Mouse (Mus musculus) c-Kit-positive CD71-negative TER-119-negative erythroid progenitor cells, embryonic 14.5 days (primary cell): ENCODE results near the gene 1700013G24Rik.
A peak's percentile ranks its signal among the peaks of the same experiment; 100 is the strongest.

ENCODE experiments used
- DNase-seq: peaks from one replicate; pipeline ENCODE4 v3.0.0-alpha.2; 2013; ENCODE audit warnings: low read depth

1700013G24Rik gene

DNA sequence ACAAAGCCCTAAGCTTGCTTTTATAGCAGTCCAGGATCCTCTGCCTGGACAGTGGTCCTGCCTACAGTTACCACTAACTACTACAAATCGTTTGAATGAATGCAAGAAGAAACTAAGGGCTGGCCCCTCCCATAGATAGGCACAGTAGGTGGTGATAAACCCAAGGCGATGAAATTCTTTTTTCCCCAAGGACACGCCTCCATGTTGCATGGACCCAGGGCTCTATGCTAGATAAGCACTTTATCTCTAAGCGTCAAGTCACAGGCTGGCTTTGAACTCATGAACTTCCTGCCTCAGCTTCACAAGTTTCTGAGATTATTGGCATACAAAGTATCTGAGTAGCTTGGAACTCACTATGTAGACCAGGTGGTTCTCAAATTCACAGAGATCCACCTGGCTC lies 4.2 kb downstream of the 1700013G24Rik start:
- no peak for DNase-seq

DNA sequence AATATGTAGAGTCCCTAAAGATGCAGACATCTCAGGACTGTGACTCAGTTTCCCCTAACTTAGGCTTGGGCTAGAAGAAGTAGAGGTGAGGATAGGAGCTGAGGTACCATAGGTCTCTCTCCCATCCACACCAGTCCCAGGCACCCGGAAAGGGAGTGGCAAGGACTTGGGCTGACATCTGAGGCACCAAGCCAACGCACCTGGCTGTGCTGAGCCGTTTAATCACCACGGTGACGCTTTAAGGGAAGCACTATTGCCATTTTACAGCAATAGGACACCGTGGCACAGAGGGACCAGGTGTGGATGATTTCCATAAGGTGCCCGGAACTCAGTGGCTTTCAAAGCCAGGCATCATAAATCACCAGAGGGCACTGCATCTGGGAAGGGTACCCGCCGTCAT lies 5.2 kb downstream of the 1700013G24Rik start:
- DNase-seq, result no peak

DNA sequence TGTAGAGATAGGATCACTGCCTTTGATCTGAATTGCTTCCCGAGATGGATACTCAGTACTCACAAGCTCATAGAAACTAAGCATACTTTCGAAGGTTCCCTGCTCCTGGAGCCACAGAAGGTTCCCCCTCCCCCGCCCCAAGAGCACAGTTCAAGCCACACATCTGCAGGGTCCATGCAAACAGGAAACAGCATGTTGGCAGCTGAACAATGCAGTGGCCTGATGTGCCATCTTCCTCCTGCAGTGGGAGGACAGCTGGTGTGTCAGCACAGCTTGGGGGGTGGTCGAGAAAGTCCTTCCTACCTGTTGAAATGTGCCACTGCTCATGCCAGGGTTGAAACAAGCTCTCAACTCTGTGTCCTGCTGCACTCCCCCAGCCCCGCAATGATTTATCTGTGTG lies 5.8 kb downstream of the 1700013G24Rik start:
- no peak for DNase-seq

DNA sequence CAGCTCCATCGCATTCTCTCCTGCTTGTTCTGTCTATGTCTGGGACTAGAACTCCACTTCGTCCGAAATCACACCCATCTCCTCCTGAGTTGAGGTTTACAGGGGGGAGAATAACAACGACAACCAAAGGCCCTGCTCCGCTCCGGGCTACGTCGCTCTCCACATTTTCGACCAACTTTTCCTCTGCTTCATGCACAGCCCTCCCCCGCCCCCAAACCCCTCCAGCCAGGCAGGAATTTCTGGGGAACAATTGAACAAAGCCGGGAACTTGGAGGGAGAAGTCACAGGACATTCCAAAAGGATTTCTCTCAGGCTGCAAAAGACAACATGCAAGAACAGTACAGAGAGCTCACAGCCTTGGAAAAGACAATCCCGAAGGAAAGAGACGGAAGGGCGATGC lies 7.6 kb downstream of the 1700013G24Rik start:
- DNase-seq, result no peak

DNA sequence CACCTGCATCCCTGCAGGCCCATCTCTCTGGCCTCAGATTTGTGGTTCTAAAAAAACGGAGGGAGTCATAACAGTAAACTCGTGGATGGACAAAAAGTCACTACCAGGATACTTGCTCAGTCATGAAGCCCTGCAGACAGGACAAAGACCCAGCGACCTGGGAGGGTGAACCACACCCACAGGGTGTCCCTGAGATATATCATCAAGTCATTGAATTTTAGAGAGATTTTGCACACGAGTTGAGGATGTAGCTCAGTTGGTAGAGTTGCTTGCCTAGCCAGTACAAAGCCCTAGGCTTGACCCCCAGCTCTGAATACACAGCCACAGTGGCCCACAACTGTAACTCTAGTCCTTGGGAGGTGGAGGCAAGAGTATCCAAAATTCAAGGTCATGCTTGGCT lies 8.1 kb downstream of the 1700013G24Rik start:
- DNase-seq, result no peak

DNA sequence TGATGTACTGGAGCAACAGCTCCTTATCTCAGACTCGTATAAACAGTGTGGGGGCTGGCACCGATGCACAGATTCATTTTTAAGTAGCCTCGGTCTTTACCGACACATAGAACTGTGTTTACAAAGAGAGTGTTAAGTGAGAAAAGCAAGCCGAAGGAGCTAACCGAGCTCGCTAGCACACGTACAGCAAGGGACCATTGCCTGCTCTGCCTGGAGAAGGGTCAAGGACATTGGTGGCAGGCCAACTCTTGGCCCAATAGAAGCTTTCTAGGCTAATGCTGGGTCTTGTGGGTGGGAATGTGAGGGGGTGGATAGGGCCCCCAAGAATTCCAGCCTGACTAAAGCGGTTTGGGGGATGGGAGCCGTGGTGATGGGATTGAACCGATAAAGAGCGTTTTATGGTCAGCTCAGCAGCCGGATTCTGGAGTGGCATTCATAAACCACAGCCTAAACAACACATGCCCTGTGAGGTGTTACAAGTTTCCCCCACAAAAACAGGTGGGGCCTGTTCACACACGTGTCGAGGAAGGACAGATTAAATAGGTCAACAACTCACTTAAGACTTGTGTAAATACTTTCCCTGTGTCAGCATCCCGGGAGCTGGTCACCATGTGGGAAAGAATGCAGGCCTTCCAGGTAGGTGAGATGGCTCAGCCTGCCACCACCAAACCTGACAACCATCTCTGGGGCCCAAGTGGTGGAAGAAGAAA lies 9.1 kb downstream of the 1700013G24Rik start:
- no peak for DNase-seq

DNA sequence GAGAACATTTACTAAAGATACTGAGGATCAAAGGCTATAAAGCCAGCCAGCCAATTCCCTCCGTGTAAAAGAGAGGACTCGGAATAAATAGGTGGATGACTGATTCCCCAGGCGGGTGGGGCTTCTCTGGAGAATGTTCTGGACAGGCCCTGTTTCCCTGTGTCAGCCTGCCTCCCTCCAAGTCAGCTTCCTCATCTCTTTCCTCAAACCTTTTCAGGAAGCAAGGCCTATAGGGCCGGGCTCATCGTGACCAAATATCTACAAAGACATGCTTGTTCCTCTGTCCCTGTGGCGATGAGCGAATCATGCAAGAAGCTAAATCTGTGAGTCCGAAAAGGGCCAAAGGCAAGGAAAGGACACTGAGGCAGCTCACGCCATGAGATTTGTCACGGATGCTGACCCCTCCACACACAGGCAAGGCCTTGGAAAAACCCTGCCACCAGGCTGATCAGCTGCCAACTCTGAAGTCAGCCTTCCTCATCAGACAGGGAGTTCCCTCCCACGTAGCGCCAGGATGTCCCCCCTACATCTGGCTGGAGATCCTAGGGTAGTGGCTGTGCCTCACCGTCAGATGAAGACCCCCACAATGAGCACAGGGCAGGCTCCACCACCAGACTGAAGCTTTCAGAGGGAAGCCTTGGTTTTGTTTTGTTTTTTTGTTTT lies 12.2 kb downstream of the 1700013G24Rik start:
- DNase-seq, result no peak

DNA sequence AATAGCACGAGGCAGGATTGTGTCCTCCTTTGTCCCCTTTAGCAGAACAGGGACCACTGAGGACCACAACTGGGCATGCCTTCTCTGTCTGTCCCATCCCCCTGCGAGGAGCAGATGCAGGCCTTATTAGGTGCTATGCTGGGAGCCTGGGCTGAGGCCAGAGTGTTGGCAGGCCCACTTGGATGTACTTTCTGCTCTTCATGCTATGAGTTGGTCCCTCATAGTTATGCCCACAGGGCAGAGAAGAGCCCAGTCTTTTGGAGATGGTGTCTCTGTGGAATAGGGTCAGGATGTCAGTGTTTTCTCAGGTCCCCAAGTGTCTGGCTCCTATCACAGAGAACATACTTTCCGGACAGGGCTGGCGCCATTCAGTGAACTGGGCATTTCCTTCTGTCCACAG lies 13.9 kb downstream of the 1700013G24Rik start:
- no peak for DNase-seq

DNA sequence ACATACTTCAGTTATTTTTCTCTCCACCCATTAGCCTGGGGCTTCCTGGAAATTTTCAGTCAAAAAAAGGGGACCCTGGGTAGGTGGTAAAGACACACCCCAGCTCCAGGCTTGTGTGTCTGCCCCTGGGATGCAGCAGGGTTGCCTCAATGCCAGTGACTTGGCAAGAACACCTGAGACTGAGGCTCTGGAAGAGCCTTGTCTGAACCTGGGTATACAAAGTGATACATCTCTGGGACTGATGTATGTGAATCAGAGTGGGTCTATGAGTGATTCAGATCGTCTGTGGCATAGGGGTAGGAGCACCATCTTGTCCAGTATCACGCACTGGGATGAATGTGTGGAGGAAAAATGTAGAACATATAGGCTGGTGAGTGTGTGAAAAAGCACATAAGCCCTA lies 14.4 kb downstream of the 1700013G24Rik start:
- DNase-seq, result no peak

DNA sequence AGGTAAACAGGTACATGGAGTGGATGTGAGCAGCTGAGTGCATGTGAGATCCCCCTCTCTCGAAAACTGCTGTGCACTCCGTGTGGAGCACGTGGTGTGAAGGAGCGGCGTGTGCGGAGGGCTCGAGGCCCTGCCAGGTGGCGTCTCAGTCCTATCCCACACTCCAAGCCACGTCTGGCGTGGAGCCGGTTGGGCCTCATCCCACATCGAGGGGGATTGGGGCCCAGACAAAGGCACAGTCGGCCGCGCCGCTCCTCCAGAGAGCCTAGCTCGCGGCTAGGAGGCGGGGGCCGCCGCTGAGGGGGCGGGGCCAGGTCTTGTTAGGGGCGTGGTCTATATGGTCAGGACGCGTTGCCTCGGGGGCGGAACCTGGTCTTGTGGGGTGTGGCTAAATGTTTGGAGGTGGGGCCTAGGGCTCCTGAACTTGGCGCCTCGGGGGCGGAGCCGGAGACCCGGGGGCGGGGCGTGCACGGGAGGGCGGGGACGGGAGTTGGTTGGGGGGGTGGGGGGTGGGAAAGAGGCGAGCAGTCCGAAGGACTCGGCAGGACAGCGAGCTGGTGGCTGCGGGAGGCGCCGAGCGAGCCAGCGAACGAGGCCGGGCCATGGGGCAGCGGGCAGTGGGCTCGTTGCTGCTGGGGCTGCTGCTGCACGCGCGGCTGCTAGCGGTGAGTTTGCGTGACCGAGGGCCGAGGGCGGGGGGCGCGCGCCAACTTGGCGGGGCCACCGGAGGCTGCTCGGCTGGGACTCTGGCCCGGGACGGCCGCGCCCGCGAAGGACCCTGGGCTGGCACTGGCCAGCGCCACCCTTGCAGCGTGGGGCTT lies 15.4 kb downstream of the 1700013G24Rik start, which contains the start of gene Hspg2:
Gene Hspg2 (plus strand): TSS at position 510 of the 821 bp plus-strand sequence.
- peak; percentile 92 for DNase-seq

DNA sequence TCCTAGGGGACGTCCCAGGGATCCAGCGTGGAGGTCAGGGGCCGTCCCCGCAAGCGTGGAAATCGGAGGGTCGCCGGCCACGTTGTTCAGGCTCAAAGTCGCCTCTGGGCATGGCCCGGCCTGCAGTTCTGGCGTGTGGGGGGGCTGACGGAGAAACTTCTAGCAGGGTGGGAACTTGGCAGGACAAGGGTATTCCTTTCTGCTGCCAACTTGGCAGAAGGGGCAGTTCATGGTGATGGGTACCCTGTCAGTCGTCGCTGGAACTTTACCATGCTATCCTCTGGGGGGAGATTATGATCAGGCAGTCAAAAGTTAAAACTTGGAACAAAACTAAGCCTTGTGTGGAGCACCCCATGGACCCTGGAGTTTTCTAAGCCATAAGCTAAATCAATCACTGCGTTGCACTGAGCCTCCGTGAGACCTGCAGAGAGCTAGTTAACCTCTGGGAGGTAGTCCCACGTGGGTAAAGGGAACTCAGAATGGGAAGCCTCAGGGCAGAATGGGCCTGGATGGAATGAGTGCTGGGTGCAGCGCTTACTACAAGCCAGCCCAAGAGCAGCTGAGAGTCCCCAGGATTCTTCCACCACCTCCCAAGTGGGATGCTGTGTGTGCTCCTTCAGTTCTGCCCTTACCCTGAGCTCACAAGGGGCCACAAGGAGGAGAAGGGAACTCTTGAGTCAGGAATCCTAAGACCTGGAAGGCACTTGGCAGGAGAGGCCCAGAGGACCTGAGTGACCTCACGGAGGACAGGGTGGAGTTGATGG lies 16.2 kb downstream of the 1700013G24Rik start:
- DNase-seq, result no peak

DNA sequence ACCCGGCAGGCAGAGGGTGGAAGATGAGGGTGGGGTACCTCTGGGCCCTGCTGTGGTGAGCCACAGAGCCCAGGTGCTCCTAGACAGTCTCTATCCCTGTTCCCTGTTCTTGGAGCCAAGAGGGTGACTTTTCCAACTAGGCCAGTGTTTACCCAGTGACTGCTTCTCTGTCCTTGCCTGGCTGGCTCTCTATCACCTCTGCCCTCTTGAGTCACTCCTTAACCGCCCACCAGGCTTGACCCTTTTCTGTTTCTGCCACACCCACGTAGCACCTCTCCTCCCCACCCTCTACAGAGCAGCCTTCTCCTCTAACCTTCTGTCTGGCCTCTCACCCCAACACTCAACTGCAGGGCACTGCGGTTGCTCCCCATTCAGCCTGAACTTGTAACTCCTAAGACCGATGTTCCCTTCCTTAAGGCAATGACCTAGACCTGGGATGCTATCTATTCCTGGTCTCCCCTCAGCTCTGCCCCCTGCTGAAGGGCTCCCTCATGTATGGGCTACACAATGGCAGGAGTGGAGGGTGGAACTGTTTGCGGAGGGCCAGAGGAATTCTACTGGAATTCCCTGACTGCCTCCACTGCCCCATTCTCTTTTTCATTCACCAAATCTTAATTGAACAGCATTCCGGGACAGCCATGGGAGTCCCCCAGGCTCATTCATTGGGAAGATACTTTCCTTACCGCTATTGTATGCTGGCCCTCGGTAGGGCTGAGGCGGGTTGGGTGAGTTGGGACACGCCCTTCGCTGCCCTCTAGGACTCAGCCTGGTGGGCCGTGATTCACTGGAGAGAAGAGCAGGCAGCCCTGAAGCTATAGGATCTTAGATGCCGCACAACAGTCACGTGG lies 17.0 kb downstream of the 1700013G24Rik start:
- DNase-seq, result no peak

DNA sequence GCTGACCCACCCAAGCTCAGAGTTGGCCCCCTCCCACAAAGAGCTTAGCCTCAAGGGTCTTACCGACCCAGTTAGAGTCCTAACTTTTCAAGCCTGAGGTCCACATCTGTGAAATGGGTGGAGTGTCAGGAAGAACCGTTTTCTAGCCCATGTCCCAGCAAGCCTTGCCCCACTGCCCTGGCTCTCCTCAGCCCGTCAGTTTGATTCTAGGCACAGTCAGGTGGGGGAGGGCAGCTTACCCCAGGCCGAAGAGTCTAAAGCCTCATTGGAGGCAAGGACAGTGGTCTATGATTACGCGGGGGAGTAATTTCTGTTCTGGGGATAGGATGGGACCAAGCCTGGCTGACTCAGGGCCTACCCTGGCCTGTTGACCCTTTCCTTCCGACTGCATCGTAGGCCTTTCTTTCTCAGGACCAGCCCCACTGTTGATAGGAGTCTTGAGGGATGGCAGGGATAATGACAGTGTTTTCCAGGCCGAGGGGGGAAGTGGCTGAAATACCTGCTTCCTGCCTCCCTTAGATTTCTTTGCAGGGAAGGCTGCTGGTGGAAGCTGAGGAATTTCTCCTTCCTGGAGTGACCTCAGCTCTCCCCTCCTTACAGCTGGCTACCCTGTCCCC lies 17.7 kb downstream of the 1700013G24Rik start:
- no peak for DNase-seq

DNA sequence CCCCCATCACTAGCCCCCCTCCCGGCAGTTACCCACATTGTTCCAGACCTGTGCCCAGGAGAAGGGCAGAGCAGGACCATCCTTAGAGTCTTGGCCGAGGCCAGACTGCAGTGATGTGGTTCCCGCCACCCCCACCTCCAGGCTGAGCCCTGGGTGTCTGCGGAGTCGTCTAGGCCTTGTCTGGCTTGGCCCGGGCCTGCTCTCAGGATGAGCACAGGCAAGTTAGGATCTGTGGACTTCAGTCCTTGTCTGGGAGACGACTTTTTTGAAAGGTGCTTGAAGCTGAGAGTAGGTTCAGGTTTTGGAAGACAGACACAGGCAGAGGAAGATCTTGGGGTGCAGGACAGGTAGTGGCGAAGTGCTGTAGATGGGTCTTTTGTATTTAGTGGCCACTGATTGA lies 18.2 kb downstream of the 1700013G24Rik start:
- no peak for DNase-seq

DNA sequence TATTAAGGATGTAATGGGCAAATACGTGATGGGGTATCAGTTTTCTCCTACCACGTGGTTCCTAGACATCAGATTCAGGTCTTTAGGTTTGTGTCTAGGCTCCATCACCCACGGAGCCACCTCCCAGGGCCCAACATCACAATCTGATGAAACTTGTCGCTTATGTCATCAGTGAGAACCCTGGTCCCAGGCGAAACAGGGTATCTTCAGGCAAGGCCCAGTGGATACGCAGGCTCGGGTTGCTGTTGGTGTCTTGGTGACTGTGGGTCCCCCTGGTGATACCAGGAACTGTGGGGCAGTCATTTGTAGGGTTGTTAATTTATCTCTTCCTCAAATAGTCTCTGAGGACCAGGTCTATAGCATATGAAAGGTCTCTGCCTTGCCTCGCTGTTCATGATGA lies 20.2 kb downstream of the 1700013G24Rik start:
- no peak for DNase-seq

DNA sequence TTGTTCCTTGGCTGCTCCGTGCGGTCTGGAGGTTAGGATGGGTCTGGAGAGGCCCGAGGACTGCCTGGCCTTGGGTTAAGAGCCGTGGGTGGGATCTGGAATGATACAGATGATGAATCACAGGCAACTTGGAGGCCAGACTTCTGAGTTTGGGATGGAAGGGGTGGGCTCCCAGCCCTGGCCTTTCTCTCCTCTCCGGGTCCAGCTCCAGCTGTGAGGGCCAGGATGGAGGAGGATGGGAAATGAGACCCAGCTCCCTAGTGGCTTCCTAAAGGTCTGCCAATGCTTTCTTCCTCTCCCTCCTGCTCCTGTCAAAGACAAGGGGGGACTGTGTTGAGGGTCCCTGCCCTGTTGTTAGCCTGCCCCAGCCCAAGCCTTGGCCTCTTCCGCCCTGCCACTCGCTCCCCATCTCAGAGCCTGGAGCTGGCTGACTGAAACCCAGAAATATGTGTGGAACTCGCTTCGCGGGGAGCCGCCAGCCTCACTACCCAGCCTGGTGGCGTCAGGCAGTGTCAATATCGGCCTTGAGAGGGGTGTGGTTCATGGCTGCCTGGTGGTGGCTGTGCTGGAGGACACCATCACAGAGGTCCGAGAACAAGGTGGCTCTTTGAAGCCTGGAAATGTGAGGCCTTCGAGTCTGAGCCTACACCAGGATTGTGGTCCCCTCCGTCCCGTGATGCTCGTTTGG lies 20.8 kb downstream of the 1700013G24Rik start:
- DNase-seq, result no peak

DNA sequence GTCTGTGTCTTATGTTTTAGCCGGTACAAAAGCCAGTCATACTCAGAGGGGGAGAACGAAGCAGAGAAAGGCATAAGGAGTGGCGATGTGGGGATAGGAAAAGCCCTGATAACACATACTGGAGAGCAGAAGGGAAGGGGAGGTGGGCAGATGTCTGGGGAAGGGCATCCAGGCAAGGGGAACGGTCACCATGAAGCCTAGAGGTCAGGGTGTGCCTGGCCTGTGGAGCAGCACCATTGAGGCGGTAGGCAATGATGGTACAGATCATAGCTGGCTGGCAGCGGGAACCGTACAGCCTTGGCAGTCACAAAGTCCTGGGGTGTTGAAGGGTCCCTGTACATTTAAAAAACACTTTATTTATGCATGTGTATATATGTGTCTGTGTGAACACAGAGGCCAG lies 21.6 kb downstream of the 1700013G24Rik start:
- DNase-seq, result no peak

DNA sequence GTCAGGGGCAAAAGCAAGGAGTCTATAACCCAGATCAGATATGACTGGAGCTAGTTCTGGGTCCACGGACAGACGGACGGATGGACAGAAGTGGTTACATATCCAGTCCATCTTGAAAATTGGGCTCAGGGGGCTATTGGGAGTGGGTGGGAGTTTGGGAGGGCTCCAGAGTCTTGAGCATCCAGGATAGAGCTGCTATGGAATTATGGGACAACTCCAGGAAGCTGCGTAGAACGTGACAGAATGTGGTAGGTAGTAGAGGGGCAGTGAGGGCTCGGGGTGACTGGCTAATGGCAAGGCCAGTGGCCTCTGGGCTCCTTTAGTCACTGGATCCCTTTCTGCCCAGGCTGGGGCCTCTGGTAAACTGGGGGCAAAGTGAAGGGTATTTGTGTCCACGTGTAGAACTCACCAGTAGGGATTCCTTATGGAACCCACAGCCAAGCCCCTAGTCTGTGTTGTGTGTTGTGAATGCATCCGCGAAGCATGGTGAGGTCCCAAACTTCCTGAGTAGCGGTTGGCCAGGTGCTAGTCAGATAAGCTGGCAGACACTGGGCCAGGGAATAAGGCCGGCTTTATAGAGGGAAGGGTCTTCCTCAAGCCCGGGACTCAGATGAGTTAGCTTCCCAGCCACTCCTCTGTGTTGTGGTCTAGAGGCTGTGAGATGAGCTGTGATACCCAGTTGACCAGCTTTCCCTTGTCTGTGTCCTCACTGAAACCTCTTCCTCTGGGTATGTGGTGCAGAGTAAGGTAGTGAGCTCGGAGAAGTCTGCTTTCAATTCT lies 22.4 kb downstream of the 1700013G24Rik start:
- DNase-seq, result no peak

DNA sequence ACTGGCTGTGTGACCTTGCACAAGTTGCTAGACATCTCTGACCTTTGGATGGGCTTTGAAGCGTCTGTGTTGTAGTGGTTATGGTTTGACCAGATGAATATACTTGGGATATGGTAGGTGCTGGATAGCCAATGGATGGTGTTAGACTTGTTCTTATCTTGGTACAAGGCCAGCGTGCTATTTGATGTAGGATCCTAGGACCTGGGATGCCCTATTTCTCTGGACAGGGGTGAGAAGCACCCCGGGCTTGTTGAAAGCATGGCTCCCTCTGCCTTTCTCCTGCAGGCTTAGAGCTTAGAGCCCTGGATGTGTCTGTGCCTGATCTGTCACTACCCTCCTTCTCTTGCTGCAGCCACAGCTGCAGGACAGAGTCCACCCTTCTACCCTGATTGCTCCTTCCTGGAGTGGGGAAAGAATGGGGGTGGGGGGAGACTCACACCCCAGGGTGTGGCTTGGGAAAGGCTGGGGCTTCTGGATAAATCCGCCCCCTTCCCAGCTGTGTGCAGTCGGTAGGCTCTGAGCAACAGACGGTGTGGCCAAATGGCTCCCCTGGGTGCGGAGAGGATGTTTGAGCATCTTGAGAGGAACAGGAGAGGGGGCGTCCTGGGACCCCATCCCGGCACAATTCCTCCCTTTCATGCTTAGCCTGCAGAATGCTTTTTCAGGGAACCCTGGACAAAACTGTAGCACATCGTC lies 23.1 kb downstream of the 1700013G24Rik start:
- DNase-seq, result no peak
